21 mouse cellular contexts compared by ENCODE assay signal in the genomic region with DNA sequence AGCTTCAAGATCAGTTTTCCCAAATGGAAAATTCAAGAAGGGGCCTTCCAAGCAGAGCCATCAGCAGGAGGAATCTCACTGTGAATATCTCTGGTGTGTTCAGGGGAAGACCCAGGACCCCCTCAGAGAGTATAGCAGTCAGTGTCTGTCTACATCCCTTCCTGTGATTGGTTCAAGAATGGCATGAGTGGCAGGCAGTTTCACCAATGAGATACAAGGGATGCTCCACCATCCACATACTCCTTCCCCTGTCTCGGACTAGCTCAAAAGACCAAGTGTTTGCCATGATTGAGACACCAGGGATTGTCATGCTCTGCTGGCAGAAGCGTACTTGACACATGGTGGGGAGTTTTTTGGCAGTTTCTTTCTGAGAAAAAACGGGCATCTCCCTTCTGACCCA. TPM values are rescaled to one million over a fixed set of nuclear protein-coding genes. Genes with fewer than 3 reads are reported as not detected.
DNase-seq lines count a peak whose midpoint lies in the region; ATAC-seq and TF ChIP-seq lines count a peak whose summit lies in the region.
"Had no signal": no experiment of that assay in that cellular context is flagged by ENCODE, and none has a peak within 500 bp of the region (broad histone marks: within the 10 kb centered on the region; RNA-seq: fewer than 3 reads in every experiment).

No protein-coding gene starts in this region.

- peak; percentile 25 for DNase-seq in hindbrain, embryonic 11.5 days (ENCODE audit: low spot score)
- no peak for DNase-seq in hindbrain, embryonic 14.5 days (ENCODE audit: low spot score)
- peak; percentile 41 for DNase-seq in midbrain, embryonic 14.5 days
- DNase-seq in midbrain, embryonic 10.5 days (ENCODE audit: low spot score), result no peak
- DNase-seq in MEL (ENCODE audit: low read depth, low spot score), result peak; percentile 48
- DNase-seq in midbrain, postnatal 0 days (ENCODE audit: low spot score), result peak; percentile 70
- no peak for DNase-seq in yolk sac, embryonic 10.5 days (ENCODE audit: low spot score)
- DNase-seq: cerebellum, adult 9-11 months; gastrocnemius, postnatal 10 days; heart, postnatal 14 days; kidney, postnatal 10 days; lung, postnatal 36 days; right cerebral cortex, adult 18-20 months had no signal

- no peaks in the 10 kb centered on the region for H3K79me2 ChIP-seq in MEL (ENCODE audit: control insufficient read depth, insufficient read depth, low read length, poor library complexity)

- no peak for TF ChIP-seq POLR2A in MEL (IDR thresholded peaks at IDR 0.05; ENCODE audit: control insufficient read depth in 1 of 2, insufficient read depth in 1 of 2, low read depth in 1 of 2, low read length in 2 of 2, poor library complexity in 1 of 2)

- no peaks in the 10 kb centered on the region for H3K9me3 ChIP-seq in hindbrain, embryonic 11.5 days (ENCODE audit: control insufficient read depth, low read length)
- H3K9me3 ChIP-seq in hindbrain, embryonic 14.5 days (ENCODE audit: control insufficient read depth, low read length), result no peaks in the 10 kb centered on the region
- no peaks in the 10 kb centered on the region for H3K9me3 ChIP-seq in midbrain, embryonic 14.5 days (ENCODE audit: control insufficient read depth, low read length)
- H3K9me3 ChIP-seq in midbrain, embryonic 10.5 days (replicated peaks), result no peaks in the 10 kb centered on the region
- no peaks in the 10 kb centered on the region for H3K9me3 ChIP-seq in MEL (replicated peaks; ENCODE audit: insufficient read depth, low read length)
- no peaks in the 10 kb centered on the region for H3K9me3 ChIP-seq in midbrain, postnatal 0 days (ENCODE audit: low read length)
- H3K9me3 ChIP-seq: embryonic facial prominence, embryonic 13.5 days; intestine, embryonic 15.5 days; limb, embryonic 12.5 days; liver, embryonic 15.5 days; neural tube, embryonic 15.5 days had no signal

- H3K27ac ChIP-seq in hindbrain, embryonic 11.5 days (ENCODE audit: low read depth, low read length), result no peak overlapping the region
- H3K27ac ChIP-seq in hindbrain, embryonic 14.5 days, result no peak overlapping the region
- no peak overlapping the region for H3K27ac ChIP-seq in midbrain, embryonic 14.5 days (replicated peaks; ENCODE audit: low read depth, low read length)
- no peak overlapping the region for H3K27ac ChIP-seq in midbrain, embryonic 10.5 days (replicated peaks)
- no peak overlapping the region for H3K27ac ChIP-seq in MEL (ENCODE audit: control insufficient read depth, low read depth, low read length)
- no peak overlapping the region for H3K27ac ChIP-seq in midbrain, postnatal 0 days (ENCODE audit: low read depth, low read length)
- H3K27ac ChIP-seq: embryonic facial prominence, embryonic 13.5 days; intestine, embryonic 15.5 days; limb, embryonic 12.5 days; liver, embryonic 15.5 days; neural tube, embryonic 15.5 days had no signal

- no peak overlapping the region for H3K9ac ChIP-seq in hindbrain, embryonic 11.5 days (ENCODE audit: low read depth, low read length)
- no peak overlapping the region for H3K9ac ChIP-seq in hindbrain, embryonic 14.5 days
- H3K9ac ChIP-seq in midbrain, embryonic 14.5 days (replicated peaks; ENCODE audit: low read length), result no peak overlapping the region
- H3K9ac ChIP-seq in MEL (ENCODE audit: control insufficient read depth, low read depth, low read length, poor library complexity, severe bottlenecking), result no peak overlapping the region
- H3K9ac ChIP-seq in midbrain, postnatal 0 days (replicated peaks; ENCODE audit: low read length, poor library complexity, severe bottlenecking), result no peak overlapping the region
- H3K9ac ChIP-seq: embryonic facial prominence, embryonic 13.5 days; intestine, embryonic 15.5 days; limb, embryonic 12.5 days; liver, embryonic 15.5 days; neural tube, embryonic 15.5 days had no signal

- no peak for TF ChIP-seq CTCF in MEL (IDR thresholded peaks at IDR 0.05 in 2 of 3, conservative IDR thresholded peaks at IDR 0.05 in 1 of 3; ENCODE audit: control insufficient read depth in 1 of 3, insufficient read depth in 1 of 3, low read depth in 2 of 3, low read length in 3 of 3, poor library complexity in 1 of 3, severe bottlenecking in 1 of 3)
- TF ChIP-seq CTCF in midbrain, postnatal 0 days (IDR thresholded peaks at IDR 0.05), result no peak

- no peak overlapping the region for H3K4me2 ChIP-seq in hindbrain, embryonic 11.5 days (replicated peaks; ENCODE audit: low read depth, low read length)
- H3K4me2 ChIP-seq in hindbrain, embryonic 14.5 days (replicated peaks), result no peak overlapping the region
- no peak overlapping the region for H3K4me2 ChIP-seq in midbrain, embryonic 14.5 days (ENCODE audit: low read length)
- no peak overlapping the region for H3K4me2 ChIP-seq in midbrain, postnatal 0 days (ENCODE audit: low read depth, low read length, poor library complexity, severe bottlenecking)
- H3K4me2 ChIP-seq: embryonic facial prominence, embryonic 13.5 days; intestine, embryonic 15.5 days; limb, embryonic 12.5 days; liver, embryonic 15.5 days; neural tube, embryonic 15.5 days had no signal

- ATAC-seq in hindbrain, embryonic 11.5 days (ENCODE audit: low FRiP score), result no peak
- ATAC-seq in hindbrain, embryonic 14.5 days (ENCODE audit: low FRiP score), result no peak
- ATAC-seq in midbrain, embryonic 14.5 days (ENCODE audit: low FRiP score, low TSS enrichment), result no peak
- ATAC-seq in midbrain, postnatal 0 days (ENCODE audit: low FRiP score), result no peak
- ATAC-seq: intestine, embryonic 15.5 days had no signal

- 0 out of 2 replicates have a peak, but pooled peaks cover 5% of the 10 kb centered on the region for H3K36me3 ChIP-seq in hindbrain, embryonic 11.5 days (ENCODE audit: control insufficient read depth, insufficient read depth, low read length)
- peaks cover 58% of the 10 kb centered on the region for H3K36me3 ChIP-seq in hindbrain, embryonic 14.5 days (replicated peaks; ENCODE audit: control insufficient read depth, insufficient read depth)
- H3K36me3 ChIP-seq in midbrain, embryonic 14.5 days (ENCODE audit: control insufficient read depth, insufficient read depth, low read length), result peaks cover 51% of the 10 kb centered on the region
- H3K36me3 ChIP-seq in midbrain, embryonic 10.5 days, result peaks cover 59% of the 10 kb centered on the region
- no peaks in the 10 kb centered on the region; a peak in 1 of 4 replicates for H3K36me3 ChIP-seq in MEL (ENCODE audit: control insufficient read depth in 1 of 2, insufficient read depth in 2 of 2, low read length in 2 of 2)
- peaks cover 37% of the 10 kb centered on the region for H3K36me3 ChIP-seq in midbrain, postnatal 0 days (ENCODE audit: insufficient read depth, low read length)

- TF ChIP-seq EP300 in MEL (IDR thresholded peaks at IDR 0.05; ENCODE audit: low read depth in 1 of 2, low read length in 2 of 2), result no peak

- no peaks in the 10 kb centered on the region for H3K27me3 ChIP-seq in hindbrain, embryonic 11.5 days (ENCODE audit: control insufficient read depth, insufficient read depth, low read length)
- H3K27me3 ChIP-seq in hindbrain, embryonic 14.5 days (ENCODE audit: control insufficient read depth, insufficient read depth, low read length), result no peaks in the 10 kb centered on the region
- H3K27me3 ChIP-seq in midbrain, embryonic 14.5 days (ENCODE audit: control insufficient read depth, insufficient read depth, low read length), result no peaks in the 10 kb centered on the region
- no peaks in the 10 kb centered on the region for H3K27me3 ChIP-seq in midbrain, embryonic 10.5 days (ENCODE audit: low read depth, poor library complexity, severe bottlenecking)
- no peaks in the 10 kb centered on the region for H3K27me3 ChIP-seq in MEL (ENCODE audit: control insufficient read depth in 1 of 2, insufficient read depth in 2 of 2, low read length in 2 of 2)
- no peaks in the 10 kb centered on the region for H3K27me3 ChIP-seq in midbrain, postnatal 0 days (ENCODE audit: insufficient read depth, low read length)
- H3K27me3 ChIP-seq: embryonic facial prominence, embryonic 13.5 days; intestine, embryonic 15.5 days; limb, embryonic 12.5 days; liver, embryonic 15.5 days; neural tube, embryonic 15.5 days had no signal

- no peak overlapping the region for H3K4me3 ChIP-seq in hindbrain, embryonic 11.5 days (ENCODE audit: low read depth, low read length)
- H3K4me3 ChIP-seq in hindbrain, embryonic 14.5 days (replicated peaks; ENCODE audit: low read length), result no peak overlapping the region
- no peak overlapping the region for H3K4me3 ChIP-seq in midbrain, embryonic 14.5 days (replicated peaks; ENCODE audit: low read depth, low read length)
- no peak overlapping the region for H3K4me3 ChIP-seq in midbrain, embryonic 10.5 days
- no peak overlapping the region for H3K4me3 ChIP-seq in MEL (ENCODE audit: control insufficient read depth in 1 of 2, insufficient read depth in 1 of 2, low read depth in 2 of 2, low read length in 2 of 2)
- no peak overlapping the region for H3K4me3 ChIP-seq in midbrain, postnatal 0 days (ENCODE audit: low read depth, low read length)
- H3K4me3 ChIP-seq: embryonic facial prominence, embryonic 13.5 days; intestine, embryonic 15.5 days; limb, embryonic 12.5 days; liver, embryonic 15.5 days; neural tube, embryonic 15.5 days had no signal

- H3K4me1 ChIP-seq in hindbrain, embryonic 11.5 days (replicated peaks; ENCODE audit: control insufficient read depth, insufficient read depth, low read length), result peaks cover 6% of the 10 kb centered on the region; the same call in 1 of the 2 replicates
- H3K4me1 ChIP-seq in hindbrain, embryonic 14.5 days (replicated peaks; ENCODE audit: control insufficient read depth, insufficient read depth, low read length), result no peaks in the 10 kb centered on the region
- H3K4me1 ChIP-seq in midbrain, embryonic 14.5 days (ENCODE audit: control insufficient read depth, insufficient read depth, low read length), result no peaks in the 10 kb centered on the region
- peaks cover 15% of the 10 kb centered on the region for H3K4me1 ChIP-seq in midbrain, embryonic 10.5 days
- H3K4me1 ChIP-seq in MEL (ENCODE audit: control insufficient read depth in 1 of 2, insufficient read depth in 2 of 2, low read length in 2 of 2), result no peaks in the 10 kb centered on the region
- no peaks in the 10 kb centered on the region for H3K4me1 ChIP-seq in midbrain, postnatal 0 days (ENCODE audit: insufficient read depth, low read length)
- H3K4me1 ChIP-seq: embryonic facial prominence, embryonic 13.5 days; liver, embryonic 15.5 days; neural tube, embryonic 15.5 days had no signal

- 71% methylated on average over 3 of the region's 3 CpGs for WGBS in hindbrain, embryonic 11.5 days
- WGBS in hindbrain, embryonic 14.5 days, result 71% methylated on average over 3 of the region's 3 CpGs
- WGBS in midbrain, embryonic 14.5 days, result 77% methylated on average over 3 of the region's 3 CpGs
- 82% methylated on average over 3 of the region's 3 CpGs for WGBS in midbrain, embryonic 10.5 days
- WGBS in midbrain, postnatal 0 days, result 63% methylated on average over 3 of the region's 3 CpGs

- no peak for TF ChIP-seq RAD21 in MEL (IDR thresholded peaks at IDR 0.05; ENCODE audit: low read depth, low read length)

RNA-seq across cellular contexts. Expression of gene H1f0, which starts 21.6 kb away (rescaled TPM):
- polyA plus RNA-seq in hindbrain, embryonic 11.5 days (2014; fragmentation: Nextera tagmentation; extraction: Ambion mirVana), result 154 and 306 TPM in 2 replicates
- 74.8 and 75.7 TPM in 2 replicates for polyA plus RNA-seq in hindbrain, embryonic 14.5 days (2014; fragmentation: Nextera tagmentation; extraction: Ambion mirVana)
- polyA plus RNA-seq in midbrain, embryonic 14.5 days (2014; fragmentation: Nextera tagmentation; extraction: Ambion mirVana), result 94.4 and 154 TPM in 2 replicates
- polyA plus RNA-seq in midbrain, embryonic 10.5 days (2016; fragmentation: Nextera tagmentation; extraction: Ambion mirVana), result 421 and 499 TPM in 2 replicates
- total RNA-seq in MEL (2012; rRNA removed), result 28.2 and 33.5 TPM in 2 replicates
- 100 to 1,000 TPM in 1 of 2 experiments, 10 to 100 TPM in 1; 46.8 to 213 TPM for polyA plus RNA-seq in MEL (2012; ENCODE audit: insufficient read depth in 1 of 2, insufficient read length in 2 of 2, low read depth in 1 of 2, low replicate concordance in 2 of 2, missing spikeins in 1 of 2)
- total RNA-seq in midbrain, postnatal 0 days (2014; rRNA removed), result 132 and 136 TPM in 2 replicates
- polyA plus RNA-seq in midbrain, postnatal 0 days (2015; fragmentation: Nextera tagmentation; extraction: Ambion mirVana), result 135 and 144 TPM in 2 replicates

RNA-seq across cellular contexts. Expression of gene Galr3, which starts 35.0 kb away (rescaled TPM):
- not detected in 2 replicates for polyA plus RNA-seq in hindbrain, embryonic 11.5 days (2014; fragmentation: Nextera tagmentation; extraction: Ambion mirVana)
- not detected in 2 replicates for polyA plus RNA-seq in hindbrain, embryonic 14.5 days (2014; fragmentation: Nextera tagmentation; extraction: Ambion mirVana)
- polyA plus RNA-seq in midbrain, embryonic 14.5 days (2014; fragmentation: Nextera tagmentation; extraction: Ambion mirVana), result not detected in 2 replicates
- not detected in 2 replicates for polyA plus RNA-seq in midbrain, embryonic 10.5 days (2016; fragmentation: Nextera tagmentation; extraction: Ambion mirVana)
- 2.5 and 2.6 TPM in 2 replicates for total RNA-seq in MEL (2012; rRNA removed)
- polyA plus RNA-seq in MEL (2012; ENCODE audit: insufficient read depth in 1 of 2, insufficient read length in 2 of 2, low read depth in 1 of 2, low replicate concordance in 2 of 2, missing spikeins in 1 of 2), result 1 to 10 TPM in 1 of 2 experiments, not detected in 1; 4.5 TPM
- total RNA-seq in midbrain, postnatal 0 days (2014; rRNA removed), result 3.3 and 3.9 TPM in 2 replicates
- polyA plus RNA-seq in midbrain, postnatal 0 days (2015; fragmentation: Nextera tagmentation; extraction: Ambion mirVana), result 0.25 and 0.32 TPM in 2 replicates
- total RNA-seq: heart, postnatal 14 days; layer of hippocampus, postnatal 25 days had no signal
- polyA plus RNA-seq: embryonic facial prominence, embryonic 13.5 days; forebrain, embryonic 11.5 days; limb, embryonic 12.5 days; testis, adult 2 months had no signal

RNA-seq across cellular contexts. Expression of gene Ankrd54, which starts 56.1 kb away (rescaled TPM):
- 56.3 and 59.7 TPM in 2 replicates for polyA plus RNA-seq in hindbrain, embryonic 11.5 days (2014; fragmentation: Nextera tagmentation; extraction: Ambion mirVana)
- polyA plus RNA-seq in hindbrain, embryonic 14.5 days (2014; fragmentation: Nextera tagmentation; extraction: Ambion mirVana), result 42.2 and 53.1 TPM in 2 replicates
- 50.2 and 52.6 TPM in 2 replicates for polyA plus RNA-seq in midbrain, embryonic 14.5 days (2014; fragmentation: Nextera tagmentation; extraction: Ambion mirVana)
- polyA plus RNA-seq in midbrain, embryonic 10.5 days (2016; fragmentation: Nextera tagmentation; extraction: Ambion mirVana), result 65.1 and 66.6 TPM in 2 replicates
- 42.3 and 43.4 TPM in 2 replicates for total RNA-seq in MEL (2012; rRNA removed)
- polyA plus RNA-seq in MEL (2012; ENCODE audit: insufficient read depth in 1 of 2, insufficient read length in 2 of 2, low read depth in 1 of 2, low replicate concordance in 2 of 2, missing spikeins in 1 of 2), result 10 to 100 TPM in 1 of 2 experiments, not detected in 1; 62.2 TPM
- 53.5 and 57.5 TPM in 2 replicates for total RNA-seq in midbrain, postnatal 0 days (2014; rRNA removed)
- polyA plus RNA-seq in midbrain, postnatal 0 days (2015; fragmentation: Nextera tagmentation; extraction: Ambion mirVana), result 44.5 and 45.5 TPM in 2 replicates

RNA-seq across cellular contexts. Expression of gene Triobp, which starts 59.1 kb away (rescaled TPM):
- polyA plus RNA-seq in hindbrain, embryonic 11.5 days (2014; fragmentation: Nextera tagmentation; extraction: Ambion mirVana), result 38.1 and 45.4 TPM in 2 replicates
- polyA plus RNA-seq in hindbrain, embryonic 14.5 days (2014; fragmentation: Nextera tagmentation; extraction: Ambion mirVana), result 37.4 and 41.1 TPM in 2 replicates
- 42.5 and 46.5 TPM in 2 replicates for polyA plus RNA-seq in midbrain, embryonic 14.5 days (2014; fragmentation: Nextera tagmentation; extraction: Ambion mirVana)
- 39.7 and 39.8 TPM in 2 replicates for polyA plus RNA-seq in midbrain, embryonic 10.5 days (2016; fragmentation: Nextera tagmentation; extraction: Ambion mirVana)
- 18.4 and 21.3 TPM in 2 replicates for total RNA-seq in MEL (2012; rRNA removed)
- polyA plus RNA-seq in MEL (2012; ENCODE audit: insufficient read depth in 1 of 2, insufficient read length in 2 of 2, low read depth in 1 of 2, low replicate concordance in 2 of 2, missing spikeins in 1 of 2), result 10 to 100 TPM in 1 of 2 experiments, not detected in 1; 31.3 TPM
- total RNA-seq in midbrain, postnatal 0 days (2014; rRNA removed), result 40.0 and 53.3 TPM in 2 replicates
- 24.7 and 28.4 TPM in 2 replicates for polyA plus RNA-seq in midbrain, postnatal 0 days (2015; fragmentation: Nextera tagmentation; extraction: Ambion mirVana)

Comparison
In these comparisons a context has a peak if more than half of its experiments do, and no peak if none do; other contexts are left out.
1. DNase-seq: peak in hindbrain, embryonic 11.5 days (single experiment), midbrain, embryonic 14.5 days (single experiment), MEL (single experiment) and midbrain, postnatal 0 days (single experiment); none in hindbrain, embryonic 14.5 days (single experiment), midbrain, embryonic 10.5 days (single experiment) and yolk sac, embryonic 10.5 days (single experiment).